Mouse (Mus musculus) ovary, postnatal 10 days (tissue): ENCODE measurements around the gene 4932438H23Rik.

Experiments used
- DNase-seq: peaks from one replicate; pipeline ENCODE4 v3.0.0; 2022; ENCODE audit warnings: low spot score

The 4932438H23Rik gene

DNA sequence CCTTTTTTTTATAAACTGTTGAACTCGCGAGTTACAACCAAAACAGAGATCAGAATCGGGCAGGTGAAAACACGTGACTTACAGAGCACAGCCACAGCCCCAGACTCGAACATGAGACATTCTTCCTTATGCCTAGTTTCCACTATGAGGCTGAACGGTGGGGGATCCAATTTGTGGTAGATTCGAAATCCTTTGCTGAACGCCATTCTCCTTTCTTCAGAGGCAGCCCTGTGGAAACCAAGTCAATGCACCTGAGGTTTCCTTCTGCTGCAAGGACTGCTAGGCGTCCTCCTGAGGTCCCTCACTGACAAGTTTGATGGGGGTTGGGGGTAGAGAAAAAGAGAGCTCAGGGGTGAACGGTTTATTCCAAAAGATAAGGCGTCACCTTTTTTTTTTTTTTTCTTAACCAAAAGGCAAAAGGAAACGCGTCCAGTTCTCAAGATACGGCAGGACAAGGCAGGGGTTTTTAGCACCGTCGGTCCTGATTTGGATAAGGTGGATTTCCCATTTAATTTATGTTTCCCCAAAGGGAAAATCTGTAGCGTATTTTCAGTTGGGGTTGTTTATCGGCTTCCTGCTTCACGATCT, 84.9 kb downstream of the 4932438H23Rik start:
- no peak for DNase-seq

DNA sequence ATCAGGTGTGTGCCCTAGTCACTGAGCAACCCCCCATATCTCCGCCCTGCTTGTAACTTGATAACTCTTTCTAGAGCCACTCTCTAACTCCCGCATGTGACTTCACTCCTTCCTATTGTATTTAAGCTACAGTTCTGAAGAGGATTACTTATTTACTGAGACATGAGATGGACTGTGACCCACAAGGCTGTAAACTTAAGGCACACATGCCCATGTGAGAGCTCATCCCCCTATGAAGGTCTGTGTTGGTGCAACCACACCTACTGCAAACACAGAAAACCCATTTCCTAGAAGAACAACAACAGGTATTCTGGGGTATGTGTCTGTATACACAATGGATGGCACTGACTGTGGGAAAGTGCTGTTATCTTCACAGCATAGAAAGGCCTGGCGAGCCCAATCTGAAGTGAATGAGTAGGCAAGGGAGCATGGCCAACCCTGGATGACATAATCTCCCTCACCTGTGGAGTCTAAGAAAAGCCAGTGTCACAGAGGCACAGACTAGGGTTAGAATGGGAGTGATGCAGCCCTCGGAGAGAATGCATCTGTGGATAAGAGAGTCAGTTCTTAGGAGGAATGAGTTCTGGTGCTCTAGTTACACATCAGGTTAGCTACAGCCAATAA, 89.9 kb downstream of the 4932438H23Rik start:
- DNase-seq: no peak
